Mouse (Mus musculus) urinary bladder, adult 2 months (tissue): Measurements from ENCODE around the gene Vezf1. TPM values are rescaled to one million over a fixed set of nuclear protein-coding genes. Genes with fewer than 3 reads are reported as not detected.
A peak's percentile ranks its signal among the peaks of the same experiment; 100 is the strongest.
"Not testable (repeated sequence)": the region's sequence is repeated elsewhere in the genome, so short reads cannot be mapped to it uniquely, and the experiment has no call there.

Experiments
- DNase-seq: peaks from one replicate; pipeline ENCODE4 v3.0.0; 2022; ENCODE audit warnings: low spot score
- polyA plus RNA-seq: library from polyadenylated mRNA; depleted of rRNA; stranded (reverse); fragments of >200 nt; gene quantifications from 2 replicates; pipeline ENCODE4 v1.2.3, GENCODE M21; 2012; rRNA removed

Vezf1 gene
- polyA plus RNA-seq, result 33.6 and 47.4 TPM in 2 replicates

- DNase-seq, result peak; percentile 75
Measured at GRCm38 (mm10) chr11:88067586-88068410, at the start of gene Vezf1. Gene Vezf1 (plus strand): TSS chr11:88068279.

GRCm38 (mm10) chr11:88023933-88024332 is 44.1 kb upstream of the Vezf1 start:
- DNase-seq, result no peak

DNA sequence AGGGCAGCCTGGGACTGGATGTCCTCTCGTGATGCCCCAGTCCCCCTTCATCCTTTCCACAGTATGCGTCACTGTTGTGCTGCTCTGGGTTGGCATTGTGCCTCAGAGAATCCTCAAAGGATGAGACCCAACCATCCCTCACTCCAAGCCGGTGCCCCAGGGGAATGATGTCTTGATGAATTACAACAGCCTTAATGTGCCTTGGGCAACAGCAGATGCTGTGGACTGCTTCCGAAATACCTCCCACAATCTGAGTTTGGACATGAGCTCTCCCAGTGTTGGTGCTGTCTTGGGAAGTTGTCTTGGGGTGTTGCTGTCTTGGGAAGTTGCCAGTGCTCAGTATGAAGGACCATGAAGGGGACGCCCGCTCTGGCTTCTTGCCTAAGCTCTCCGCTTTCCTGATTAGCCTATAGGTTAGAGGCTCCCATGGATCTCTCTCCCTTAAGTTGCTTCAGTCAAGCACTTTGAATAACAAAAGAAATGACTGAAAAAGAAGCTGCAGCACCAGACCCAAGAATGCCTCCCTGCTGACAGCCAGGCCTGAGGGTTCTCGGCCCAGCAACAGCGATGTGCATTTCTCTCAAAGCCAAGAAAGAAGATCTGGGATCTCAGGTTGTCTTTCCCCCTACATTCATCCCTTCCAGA is 40.6 kb upstream of the Vezf1 start:
- no peak for DNase-seq

GRCm38 (mm10) chr11:88028193-88028684 is 39.8 kb upstream of the Vezf1 start:
- no peak for DNase-seq

- DNase-seq, result no peak
Measured at GRCm38 (mm10) chr11:88030219-88030618, 37.9 kb upstream of the Vezf1 start.

DNA sequence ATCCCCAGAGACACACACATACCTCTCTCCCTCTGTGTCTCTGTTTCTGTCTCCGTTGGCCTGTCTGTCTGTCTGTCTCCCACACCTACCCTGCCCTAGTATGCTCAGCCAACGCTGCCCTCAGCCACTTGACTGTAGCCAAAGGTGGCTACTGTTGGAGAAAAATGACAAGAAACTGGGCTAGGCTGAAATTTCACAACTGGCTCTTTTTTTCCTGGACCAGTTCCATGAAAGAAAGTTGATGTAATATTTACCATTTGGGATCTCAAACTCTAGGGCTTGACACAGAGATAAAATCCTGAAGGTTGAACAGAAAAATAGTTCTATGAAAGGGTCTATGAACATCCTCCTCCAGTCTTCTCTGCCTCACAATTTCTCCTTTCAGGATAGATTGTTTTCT is 37.2 kb upstream of the Vezf1 start:
- DNase-seq, result no peak

GRCm38 (mm10) chr11:88031753-88032152 is 36.3 kb upstream of the Vezf1 start:
- no peak for DNase-seq

DNA sequence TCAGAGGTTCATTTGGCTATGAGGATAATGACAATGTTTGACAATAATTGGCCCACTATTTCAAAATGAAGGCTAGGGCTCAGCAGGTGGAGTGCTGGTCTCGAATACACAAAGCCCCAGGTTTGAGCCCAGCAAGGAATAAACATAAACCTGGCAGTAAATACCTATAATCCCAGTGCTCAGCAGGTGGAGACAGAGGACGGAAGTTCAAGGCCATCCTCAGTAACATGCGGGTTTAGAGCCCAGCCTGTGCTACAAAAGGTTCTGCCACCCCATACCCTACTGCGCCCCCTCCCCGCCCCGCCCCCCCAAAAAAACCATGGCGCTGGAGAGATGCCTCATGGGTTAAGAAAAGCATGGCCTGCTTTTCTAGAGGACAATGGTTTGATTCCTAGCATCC is 32.1 kb upstream of the Vezf1 start:
- DNase-seq, result no peak

DNA sequence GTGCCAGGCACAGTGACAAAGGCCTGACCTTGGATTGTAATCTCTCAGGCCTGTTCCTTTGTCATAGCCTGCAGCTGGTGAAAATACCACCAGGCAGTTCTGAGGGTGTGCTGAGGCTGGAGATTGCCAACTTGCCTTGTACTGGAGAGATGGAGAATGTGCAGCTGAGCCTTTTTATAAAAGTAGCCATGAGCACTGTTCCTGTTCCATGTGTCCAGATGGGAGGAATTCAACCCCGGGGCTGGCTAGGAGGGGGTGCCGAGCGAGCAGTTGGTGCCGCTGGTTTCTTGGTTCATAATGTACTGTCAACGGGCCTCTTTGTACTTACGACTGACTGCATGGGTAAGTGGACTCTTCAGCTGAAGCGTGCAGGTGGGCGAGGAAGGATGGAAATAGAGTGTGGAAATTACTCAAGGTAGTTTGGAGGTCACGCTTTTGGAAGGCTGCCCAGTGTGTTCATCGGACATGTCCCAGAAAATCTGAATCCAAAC is 31.3 kb upstream of the Vezf1 start:
- DNase-seq, result no peak

- no peak for DNase-seq
Measured at GRCm38 (mm10) chr11:88037386-88037785, 30.7 kb upstream of the Vezf1 start.

- no peak for DNase-seq
Measured at GRCm38 (mm10) chr11:88039066-88039465, 29.0 kb upstream of the Vezf1 start.

DNA sequence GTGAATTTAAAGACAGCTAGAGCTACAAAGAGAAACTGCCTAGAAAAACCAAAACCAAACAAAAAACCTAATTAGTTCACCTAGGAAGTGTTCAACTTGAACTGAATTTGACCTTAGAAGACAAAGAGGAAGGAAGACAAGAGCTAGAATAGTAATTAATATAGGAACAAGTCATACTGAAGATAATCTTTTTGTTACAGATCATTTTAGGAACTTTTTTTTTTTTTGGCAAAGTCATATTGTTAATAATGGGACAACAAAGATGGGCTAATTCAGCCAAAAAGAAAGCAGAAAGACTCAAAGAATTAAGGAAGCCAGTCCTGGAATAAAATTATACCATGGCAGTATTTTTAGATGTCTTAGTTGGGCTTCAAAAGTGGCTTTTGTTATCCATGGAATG is 23.8 kb upstream of the Vezf1 start:
- DNase-seq, result no peak

GRCm38 (mm10) chr11:88045159-88045558 is 22.9 kb upstream of the Vezf1 start:
- DNase-seq, result not testable (repeated sequence)

GRCm38 (mm10) chr11:88045878-88046277 is 22.2 kb upstream of the Vezf1 start:
- DNase-seq, result no peak

GRCm38 (mm10) chr11:88046323-88046937 is 21.6 kb upstream of the Vezf1 start:
- DNase-seq, result no peak

- peak; percentile 98 for DNase-seq
Measured at GRCm38 (mm10) chr11:88046944-88047794, 20.9 kb upstream of the Vezf1 start, which contains the start of gene Srsf1. Gene Srsf1 (plus strand): TSS chr11:88047373.

DNA sequence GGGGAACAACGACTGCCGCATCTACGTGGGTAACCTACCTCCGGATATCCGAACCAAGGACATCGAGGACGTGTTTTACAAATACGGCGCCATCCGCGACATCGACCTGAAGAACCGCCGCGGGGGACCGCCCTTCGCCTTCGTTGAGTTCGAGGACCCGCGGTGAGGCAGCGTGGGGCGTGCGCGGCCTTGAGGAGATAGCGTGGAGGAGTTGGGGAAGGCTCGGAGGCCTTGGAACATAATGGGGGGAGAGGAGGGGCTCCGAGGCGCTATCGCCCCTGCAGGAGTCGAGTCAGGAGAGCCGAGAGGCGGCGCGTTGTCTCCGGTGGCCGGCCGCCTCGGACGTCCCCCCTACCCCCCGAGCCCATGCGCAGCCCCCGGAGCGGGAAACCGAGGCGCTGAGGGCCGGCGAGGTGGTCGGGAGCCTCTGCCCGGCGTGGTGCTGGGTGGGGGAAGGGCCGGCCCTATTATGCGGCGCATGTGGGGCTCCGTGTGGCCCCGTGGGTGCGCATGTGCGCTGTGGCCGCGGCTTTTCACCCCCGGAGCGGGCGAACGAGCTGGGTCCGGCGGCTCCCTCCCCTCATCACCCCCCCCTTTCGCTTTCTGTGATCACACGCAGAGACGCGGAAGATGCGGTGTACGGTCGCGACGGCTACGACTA is 20.1 kb upstream of the Vezf1 start:
- DNase-seq, result peak; percentile 70

- no peak for DNase-seq
Measured at GRCm38 (mm10) chr11:88048961-88049670, 19.0 kb upstream of the Vezf1 start.

DNA sequence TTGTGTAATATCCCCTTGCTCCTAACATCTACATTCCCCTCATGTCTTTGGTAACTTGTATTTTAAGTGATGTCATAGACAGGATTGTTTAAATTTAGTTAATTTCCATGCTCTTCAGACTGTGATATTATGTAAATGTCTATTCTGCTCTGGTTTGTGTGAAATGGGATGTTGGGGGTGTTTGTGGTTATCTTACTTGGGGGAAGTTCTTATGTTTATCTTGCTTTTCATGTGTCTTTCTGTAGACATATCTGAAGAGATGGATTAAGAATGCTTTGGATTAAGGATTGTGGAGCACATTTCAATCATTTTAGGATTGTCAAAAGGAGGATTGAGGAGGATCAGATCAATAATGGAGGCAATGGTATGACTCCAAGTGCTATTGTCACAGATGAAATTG is 18.3 kb upstream of the Vezf1 start:
- no peak for DNase-seq

DNA sequence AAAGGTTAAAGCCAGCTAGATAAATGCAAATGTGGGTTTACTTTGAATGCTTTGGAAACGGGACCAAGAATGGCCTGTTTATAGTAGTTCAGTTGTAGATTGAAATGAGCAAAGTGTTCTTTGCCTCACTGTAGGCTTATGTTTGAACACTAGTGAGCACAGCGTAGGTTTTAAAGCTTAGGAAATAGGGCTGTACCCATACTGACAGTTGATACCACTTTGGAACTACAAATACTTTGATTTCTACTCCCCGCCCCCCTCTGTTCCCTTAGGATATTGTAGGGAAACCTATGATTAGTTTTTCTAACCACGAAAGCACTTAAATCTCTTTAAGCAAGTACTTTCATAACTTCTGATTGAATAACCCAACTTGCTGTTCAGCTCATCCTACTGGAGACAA is 15.4 kb upstream of the Vezf1 start:
- no peak for DNase-seq
